Mouse (Mus musculus) limb, embryonic 12.5 days (tissue): Measurements from ENCODE around the gene Alx3. TPM values are rescaled to one million over a fixed set of nuclear protein-coding genes. Genes with fewer than 3 reads are reported as not detected.
"Not testable (repeated sequence)": the region's sequence is repeated elsewhere in the genome, so short reads cannot be mapped to it uniquely, and the experiment has no call there.

Source experiments
- ATAC-seq: fragments of 200-750 bp; cut with Nextera tagmentation; 2 replicates; pipeline ENCODE4 v1.8.0; 2017; ENCODE audit warnings: low read depth, moderate TSS enrichment; ENCODE audit not compliant: insufficient number of reproducible peaks, insufficient read depth, low FRiP score, low TSS enrichment
- H3K27ac ChIP-seq: fragments of 300-500 bp; sonication (generic); 2 replicates; pipeline ENCODE4 v1.5.1; 2016; ENCODE audit warnings: mild to moderate bottlenecking, moderate library complexity
- H3K27me3 ChIP-seq: fragments of 300-500 bp; sonication (generic); 2 replicates; pipeline ENCODE4 v1.6.1; 2016; ENCODE audit warnings: mild to moderate bottlenecking, moderate library complexity
- H3K36me3 ChIP-seq: fragments of 300-500 bp; sonication (generic); 2 replicates; pipeline ENCODE4 v1.6.1; 2016; ENCODE audit warnings: mild to moderate bottlenecking, moderate library complexity
- H3K4me1 ChIP-seq: fragments of 300-500 bp; sonication (generic); replicated peaks from 2 replicates; pipeline ENCODE4 v1.6.1; 2016
- H3K4me2 ChIP-seq: fragments of 300-500 bp; sonication (generic); 2 replicates; pipeline ENCODE4 v1.6.1; 2016; ENCODE audit warnings: mild to moderate bottlenecking, moderate library complexity
- H3K4me3 ChIP-seq: fragments of 300-500 bp; sonication (generic); replicated peaks from 2 replicates; pipeline ENCODE4 v1.5.1; 2016; ENCODE audit warnings: mild to moderate bottlenecking
- H3K9ac ChIP-seq: fragments of 300-500 bp; sonication (generic); replicated peaks from 2 replicates; pipeline ENCODE4 v1.6.1; 2016; ENCODE audit warnings: mild to moderate bottlenecking, moderate library complexity
- H3K9me3 ChIP-seq: fragments of 300-500 bp; sonication (generic); 2 replicates; pipeline ENCODE4 v1.6.1; 2016; ENCODE audit warnings: mild to moderate bottlenecking, moderate library complexity
- WGBS: fragments of 180-500 bp; shearing (Covaris S2); methylation state at CpG from one replicate; pipeline ENCODE4 v1.1.7; 2016; 5-methylcytosine and 5-hydroxymethylcytosine counted together
- polyA plus RNA-seq: library from polyadenylated mRNA; unstranded; fragments of >200 nt; fragmentation: Nextera tagmentation; extraction: Ambion mirVana; gene quantifications from 2 replicates; pipeline ENCODE4 v1.2.1, GENCODE M21; 2016

The Alx3 gene
- polyA plus RNA-seq, 1 experiment from 2014 or later, result 14.5 TPM

DNA sequence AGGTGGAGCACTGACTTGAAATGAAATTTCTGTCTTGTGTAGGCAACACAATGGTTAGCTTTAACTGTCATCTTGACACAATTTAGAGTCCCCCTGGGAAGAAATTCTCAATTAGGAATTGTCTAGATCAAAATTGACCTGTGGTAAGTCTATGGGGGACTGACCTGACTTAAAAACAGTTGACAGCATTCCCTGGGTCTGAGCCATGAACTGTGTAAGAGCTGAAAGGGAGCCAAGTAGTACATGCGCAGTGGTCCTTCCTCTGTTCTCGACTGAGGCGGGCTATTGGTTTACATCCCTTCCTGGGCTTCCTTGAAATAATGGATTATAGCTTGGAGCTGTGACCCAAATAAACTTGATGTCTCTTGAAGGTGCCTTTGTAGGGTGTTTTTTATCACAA is 52.1 kb downstream of the Alx3 start:
- no peak overlapping the region for H3K9ac ChIP-seq
- H3K4me1 ChIP-seq, result no peaks in the 10 kb centered on the region
- H3K9me3 ChIP-seq, result no peaks in the 10 kb centered on the region
- no peak overlapping the region for H3K27ac ChIP-seq
- H3K36me3 ChIP-seq, result no peaks in the 10 kb centered on the region
- H3K4me3 ChIP-seq, result no peak overlapping the region
- WGBS, result 93% methylated on average over 3 of the region's 3 CpGs
- ATAC-seq, result no peak
- no peaks in the 10 kb centered on the region for H3K27me3 ChIP-seq
- H3K4me2 ChIP-seq, result no peak overlapping the region

DNA sequence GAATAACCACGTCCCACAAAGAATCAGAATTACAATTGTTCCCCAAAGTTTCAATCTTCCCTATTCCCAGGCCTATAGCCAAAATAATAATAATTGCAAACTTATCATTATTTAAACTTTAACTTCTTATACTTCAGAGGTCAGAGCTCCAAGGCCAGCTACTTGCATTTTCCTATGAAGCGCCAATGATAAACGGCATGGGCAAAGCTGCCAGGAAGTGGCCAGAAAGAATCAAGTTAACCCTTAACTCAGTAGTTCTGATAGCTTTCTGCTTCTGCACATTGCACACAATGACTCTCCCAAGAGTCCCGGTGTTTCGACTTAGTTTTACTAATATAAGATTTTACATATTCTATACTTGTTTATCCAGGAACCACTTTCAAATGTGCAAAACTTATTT is 55.4 kb downstream of the Alx3 start:
- H3K4me1 ChIP-seq, H3K4me3 ChIP-seq, H3K9ac ChIP-seq, H3K27me3 ChIP-seq, H3K27ac ChIP-seq, H3K9me3 ChIP-seq, ATAC-seq, H3K4me2 ChIP-seq, H3K36me3 ChIP-seq: not testable (repeated sequence)
- 75% methylated on average over 5 of the region's 5 CpGs for WGBS

DNA sequence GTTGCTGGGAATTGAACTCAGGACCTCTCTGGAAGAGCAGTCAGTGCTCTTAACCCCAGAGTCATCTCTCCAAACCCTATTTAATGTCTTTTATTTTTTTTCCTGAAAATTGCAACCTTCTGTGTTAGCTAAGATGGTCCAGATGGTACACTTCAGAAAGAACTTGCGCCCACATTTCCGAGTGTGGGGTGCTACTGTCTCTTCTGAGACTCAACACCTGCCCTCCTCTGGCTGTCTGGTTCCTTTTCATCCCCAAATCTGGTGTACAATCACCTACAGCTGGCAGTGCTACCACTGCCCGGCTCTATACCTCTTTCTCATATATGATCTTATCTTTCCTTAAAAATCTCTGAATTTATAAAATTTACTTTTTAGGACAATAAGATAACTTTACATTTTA is 58.1 kb downstream of the Alx3 start:
- H3K4me1 ChIP-seq, result no peaks in the 10 kb centered on the region
- H3K36me3 ChIP-seq, result no peaks in the 10 kb centered on the region
- no peak overlapping the region for H3K27ac ChIP-seq
- no peak overlapping the region for H3K9ac ChIP-seq
- H3K4me3 ChIP-seq, result no peak overlapping the region
- H3K9me3 ChIP-seq, result no peaks in the 10 kb centered on the region
- WGBS, result 96% methylated on average over 3 of the region's 3 CpGs
- no peak for ATAC-seq
- H3K4me2 ChIP-seq, result no peak overlapping the region
- H3K27me3 ChIP-seq, result no peaks in the 10 kb centered on the region

GRCm38 (mm10) chr3:107654861-107655260 is 60.0 kb downstream of the Alx3 start:
- H3K9ac ChIP-seq, result no peak overlapping the region
- ATAC-seq, result no peak
- no peaks in the 10 kb centered on the region for H3K4me1 ChIP-seq
- no peak overlapping the region for H3K4me2 ChIP-seq
- no peaks in the 10 kb centered on the region for H3K9me3 ChIP-seq
- peaks cover 15% of the 10 kb centered on the region for H3K36me3 ChIP-seq
- H3K4me3 ChIP-seq, result no peak overlapping the region
- no peaks in the 10 kb centered on the region for H3K27me3 ChIP-seq
- WGBS, result 76% methylated on average over 3 of the region's 3 CpGs
- no peak overlapping the region for H3K27ac ChIP-seq

Other genes with a start within 250 kb of the Alx3 start
- 0.12 TPM in 1 of 2 replicates, not detected in the other for gene Kcnc4, start 135.5 kb upstream of the Alx3 start, polyA plus RNA-seq
- 4.5 and 7.0 TPM in 2 replicates for gene Slc6a17, start 77.0 kb upstream of the Alx3 start, polyA plus RNA-seq
- 0.15 and 0.24 TPM in 2 replicates for gene Ubl4b, start 40.0 kb upstream of the Alx3 start, polyA plus RNA-seq
- gene Gm10961, start 36.3 kb downstream of the Alx3 start, polyA plus RNA-seq, result not detected in 2 replicates
- 79.8 and 79.9 TPM in 2 replicates for gene Strip1, start 36.7 kb downstream of the Alx3 start, polyA plus RNA-seq
- gene Ahcyl1, start 101.5 kb downstream of the Alx3 start, polyA plus RNA-seq, result 114 and 115 TPM in 2 replicates
- gene Csf1, start 165.4 kb downstream of the Alx3 start, polyA plus RNA-seq, result 6.1 and 7.4 TPM in 2 replicates